ENCODE assay signal across 27 mouse cellular contexts in genomic region chr17:72508678-72509394, GRCm38 (mm10).
DNase-seq lines count a peak whose midpoint lies in the region; ATAC-seq and TF ChIP-seq lines count a peak whose summit lies in the region.
"Had no signal": no experiment of that assay in that cellular context is flagged by ENCODE, and none has a peak within 500 bp of the region (broad histone marks: within the 10 kb centered on the region; RNA-seq: fewer than 3 reads in every experiment).

No protein-coding gene starts in this region.

- DNase-seq in lung, embryonic 14.5 days = peak; percentile 64
- no peak for DNase-seq in lung, postnatal 14 days
- peak; percentile 58 for DNase-seq in lung, postnatal 0 days (ENCODE audit: low spot score)
- no peak for DNase-seq in lung, postnatal 10 days
- no peak for DNase-seq in thymus, postnatal 25 days
- DNase-seq: adrenal gland, postnatal 10 days; adrenal gland, postnatal 36 days; B cell, adult 2 months; cerebellum, adult 18-20 months; cerebellum, adult 9-10 months; cerebellum, postnatal 14 days; gastrocnemius, postnatal 10 days; gastrocnemius, postnatal 36 days; heart, postnatal 10 days; heart, postnatal 36 days had no signal

- H3K36me3 ChIP-seq in lung, embryonic 14.5 days (ENCODE audit: insufficient read depth) = no peaks in the 10 kb centered on the region
- no peaks in the 10 kb centered on the region for H3K36me3 ChIP-seq in lung, postnatal 0 days (ENCODE audit: insufficient read depth, low read length)
- no peaks in the 10 kb centered on the region for H3K36me3 ChIP-seq in stomach, embryonic 15.5 days
- H3K36me3 ChIP-seq: forebrain, embryonic 10.5 days; G1E; heart, embryonic 12.5 days; heart, embryonic 15.5 days; hindbrain, embryonic 10.5 days had no signal

- H3K4me1 ChIP-seq in lung, embryonic 14.5 days (ENCODE audit: insufficient read depth) = no peaks in the 10 kb centered on the region
- no peaks in the 10 kb centered on the region for H3K4me1 ChIP-seq in lung, postnatal 0 days (ENCODE audit: insufficient read depth, low read depth, low read length)
- no peaks in the 10 kb centered on the region for H3K4me1 ChIP-seq in stomach, embryonic 15.5 days
- H3K4me1 ChIP-seq: heart, embryonic 12.5 days; heart, embryonic 15.5 days had no signal

- TF ChIP-seq EP300 in lung, postnatal 0 days (IDR thresholded peaks at IDR 0.05) = no peak

- no peak overlapping the region for H3K9ac ChIP-seq in lung, embryonic 14.5 days
- no peak overlapping the region for H3K9ac ChIP-seq in lung, postnatal 0 days (replicated peaks; ENCODE audit: low read depth)
- no peak overlapping the region for H3K9ac ChIP-seq in stomach, embryonic 15.5 days
- H3K9ac ChIP-seq: forebrain, embryonic 13.5 days; heart, embryonic 12.5 days; heart, embryonic 15.5 days; hindbrain, embryonic 14.5 days had no signal

- no peak overlapping the region for H3K4me2 ChIP-seq in lung, embryonic 14.5 days
- no peak overlapping the region for H3K4me2 ChIP-seq in lung, postnatal 0 days (replicated peaks; ENCODE audit: low read depth, low read length)
- H3K4me2 ChIP-seq in stomach, embryonic 15.5 days = no peak overlapping the region
- H3K4me2 ChIP-seq: forebrain, embryonic 13.5 days; heart, embryonic 12.5 days; heart, embryonic 15.5 days; hindbrain, embryonic 14.5 days had no signal

- TF ChIP-seq CTCF in lung, embryonic 14.5 days (IDR thresholded peaks at IDR 0.05; ENCODE audit: low read depth) = no peak
- no peak for TF ChIP-seq CTCF in lung, postnatal 0 days (IDR thresholded peaks at IDR 0.05)

- peak overlapping the region; percentile 82 for H3K27ac ChIP-seq in lung, embryonic 14.5 days (ENCODE audit: low read depth)
- H3K27ac ChIP-seq in lung, postnatal 0 days (ENCODE audit: low read length) = no peak overlapping the region
- peak overlapping the region; percentile 54; the same call in 1 of the 2 replicates for H3K27ac ChIP-seq in stomach, embryonic 15.5 days
- H3K27ac ChIP-seq: forebrain, embryonic 10.5 days; forebrain, embryonic 13.5 days; heart, embryonic 15.5 days; hindbrain, embryonic 10.5 days; hindbrain, embryonic 14.5 days; hindbrain, postnatal 0 days had no signal

- 48% methylated on average over 7 of the region's 7 CpGs for WGBS in lung, embryonic 14.5 days
- WGBS in lung, postnatal 0 days = 59% methylated on average over 7 of the region's 7 CpGs
- 55% methylated on average over 7 of the region's 7 CpGs for WGBS in stomach, embryonic 15.5 days

- ATAC-seq in lung, embryonic 14.5 days (ENCODE audit: insufficient read depth) = peak; percentile 76; the same call in 1 of the 2 replicates
- peak; percentile 57 for ATAC-seq in lung, postnatal 0 days
- no peak for ATAC-seq in stomach, embryonic 15.5 days (ENCODE audit: insufficient read depth, low FRiP score, low read depth)
- ATAC-seq: forebrain, embryonic 13.5 days; forebrain, embryonic 16.5 days; hindbrain, postnatal 0 days; Patski had no signal

- no peaks in the 10 kb centered on the region for H3K27me3 ChIP-seq in lung, embryonic 14.5 days (ENCODE audit: insufficient read depth, low read length)
- H3K27me3 ChIP-seq in lung, postnatal 0 days (replicated peaks; ENCODE audit: insufficient read depth, low read length) = no peaks in the 10 kb centered on the region
- H3K27me3 ChIP-seq in stomach, embryonic 15.5 days (replicated peaks) = no peaks in the 10 kb centered on the region
- H3K27me3 ChIP-seq: CH12.LX; forebrain, embryonic 13.5 days; heart, embryonic 12.5 days; heart, embryonic 15.5 days; Patski had no signal

- H3K9me3 ChIP-seq in lung, embryonic 14.5 days (ENCODE audit: low read depth, low read length) = no peaks in the 10 kb centered on the region
- no peaks in the 10 kb centered on the region for H3K9me3 ChIP-seq in lung, postnatal 0 days (ENCODE audit: low read length)
- no peaks in the 10 kb centered on the region for H3K9me3 ChIP-seq in stomach, embryonic 15.5 days
- H3K9me3 ChIP-seq: forebrain, embryonic 10.5 days; forebrain, embryonic 13.5 days; heart, embryonic 12.5 days; heart, embryonic 15.5 days; hindbrain, embryonic 10.5 days had no signal

- H3K4me3 ChIP-seq in lung, embryonic 14.5 days (ENCODE audit: low read depth, low read length) = no peak overlapping the region
- no peak overlapping the region for H3K4me3 ChIP-seq in lung, postnatal 0 days (ENCODE audit: low read depth, low read length)
- no peak overlapping the region for H3K4me3 ChIP-seq in stomach, embryonic 15.5 days (replicated peaks)
- H3K4me3 ChIP-seq: forebrain, embryonic 10.5 days; forebrain, embryonic 13.5 days; heart, embryonic 12.5 days; heart, embryonic 15.5 days; hindbrain, embryonic 10.5 days had no signal

Comparison
In these comparisons a context has a peak if more than half of its experiments do, and no peak if none do; other contexts are left out.
1. DNase-seq: peak in lung, embryonic 14.5 days (single experiment) and lung, postnatal 0 days (single experiment); none in lung, postnatal 14 days (single experiment), lung, postnatal 10 days (single experiment) and thymus, postnatal 25 days (single experiment).